Comparison of ENCODE assay signal across 21 mouse cellular contexts in the genomic region with DNA sequence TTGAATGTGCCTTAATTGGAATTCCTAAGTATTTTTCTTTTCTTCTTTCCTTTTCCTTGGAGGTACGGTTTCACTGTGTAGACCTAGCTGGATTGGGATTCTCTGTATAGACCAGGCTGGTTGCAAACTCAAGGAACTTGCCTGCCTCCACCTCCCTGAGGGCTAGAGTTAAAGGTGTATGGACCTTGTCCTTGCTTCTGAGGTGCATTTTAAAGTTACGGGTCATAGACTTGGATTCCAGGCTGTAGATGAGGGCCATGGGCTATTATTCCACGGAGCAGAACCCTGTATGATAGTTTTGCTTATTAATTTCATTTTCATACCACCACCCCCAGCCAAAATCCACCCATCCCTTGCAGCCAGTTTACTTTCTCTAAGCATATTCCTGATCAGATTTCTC.
"Had no signal": no experiment of that assay in that cellular context is flagged by ENCODE, and none has a peak within 500 bp of the region (broad histone marks: within the 10 kb centered on the region; RNA-seq: fewer than 3 reads in every experiment).

No protein-coding gene starts in this region.

- H3K9ac ChIP-seq: limb, embryonic 13.5 days; lung, embryonic 14.5 days; midbrain, embryonic 12.5 days; midbrain, embryonic 15.5 days; neural tube, embryonic 12.5 days; neural tube, embryonic 15.5 days had no signal

- H3K27me3 ChIP-seq: midbrain, embryonic 15.5 days; neural tube, embryonic 12.5 days had no signal

- H3K4me2 ChIP-seq: limb, embryonic 13.5 days; lung, embryonic 14.5 days; midbrain, embryonic 12.5 days; midbrain, embryonic 15.5 days; neural tube, embryonic 12.5 days; neural tube, embryonic 15.5 days had no signal

- ATAC-seq: intestine, embryonic 16.5 days; lung, postnatal 0 days; midbrain, embryonic 15.5 days had no signal

- DNase-seq: kidney, postnatal 14 days; layer of hippocampus, adult 9-11 months; layer of hippocampus, postnatal 36 days; lung, embryonic 14.5 days; right cerebral cortex, adult 18-20 months; right cerebral cortex, postnatal 14 days; right cerebral cortex, postnatal 4 days; thymus, adult 2 months; thymus, postnatal 14 days; thymus, postnatal 4 days had no signal

- H3K9me3 ChIP-seq: limb, embryonic 13.5 days; midbrain, embryonic 12.5 days; midbrain, embryonic 15.5 days; neural tube, embryonic 12.5 days; neural tube, embryonic 15.5 days had no signal

- H3K4me3 ChIP-seq: layer of hippocampus, adult 2 months; left cerebral cortex, adult 2 months; limb, embryonic 13.5 days; midbrain, embryonic 12.5 days; midbrain, embryonic 15.5 days; neural tube, embryonic 12.5 days; neural tube, embryonic 15.5 days had no signal

- H3K36me3 ChIP-seq: limb, embryonic 13.5 days; midbrain, embryonic 12.5 days; midbrain, embryonic 15.5 days; neural tube, embryonic 12.5 days; neural tube, embryonic 15.5 days had no signal

- H3K27ac ChIP-seq: layer of hippocampus, adult 2 months; left cerebral cortex, adult 2 months; macrophage; midbrain, embryonic 12.5 days; midbrain, embryonic 15.5 days; neural tube, embryonic 12.5 days; neural tube, embryonic 15.5 days; stomach, postnatal 0 days had no signal

- H3K4me1 ChIP-seq: midbrain, embryonic 15.5 days; neural tube, embryonic 15.5 days had no signal
